Mouse (Mus musculus): ENCODE data around the gene Gm44579.

The Gm44579 gene

DNA sequence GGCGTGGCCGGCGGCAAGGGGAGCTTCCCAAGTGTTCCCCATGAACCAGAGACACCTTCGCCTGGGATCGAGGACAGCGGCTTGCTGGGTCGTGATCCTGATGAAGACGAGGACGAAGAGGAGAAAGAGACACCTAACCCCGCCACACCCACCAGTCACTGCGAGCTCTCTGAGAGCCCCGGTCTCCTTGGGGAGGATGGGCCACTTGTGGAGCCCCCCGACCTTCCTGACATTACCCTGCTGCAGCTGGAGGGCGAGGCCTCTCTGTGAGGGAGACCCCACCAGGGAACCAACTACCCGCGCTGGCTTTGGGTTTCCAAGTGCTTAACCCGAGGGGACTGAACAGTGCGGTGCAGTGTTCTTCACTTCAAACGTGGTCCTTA is 52.2 kb downstream of the Gm44579 start:
- no peak for DNase-seq (ENCODE audit: extremely low read depth, low read depth, low spot score)

- no peak for DNase-seq (ENCODE audit: extremely low read depth, low read depth, low spot score)
Measured at GRCm38 (mm10) chr15:98167645-98168621, 52.8 kb downstream of the Gm44579 start.

DNA sequence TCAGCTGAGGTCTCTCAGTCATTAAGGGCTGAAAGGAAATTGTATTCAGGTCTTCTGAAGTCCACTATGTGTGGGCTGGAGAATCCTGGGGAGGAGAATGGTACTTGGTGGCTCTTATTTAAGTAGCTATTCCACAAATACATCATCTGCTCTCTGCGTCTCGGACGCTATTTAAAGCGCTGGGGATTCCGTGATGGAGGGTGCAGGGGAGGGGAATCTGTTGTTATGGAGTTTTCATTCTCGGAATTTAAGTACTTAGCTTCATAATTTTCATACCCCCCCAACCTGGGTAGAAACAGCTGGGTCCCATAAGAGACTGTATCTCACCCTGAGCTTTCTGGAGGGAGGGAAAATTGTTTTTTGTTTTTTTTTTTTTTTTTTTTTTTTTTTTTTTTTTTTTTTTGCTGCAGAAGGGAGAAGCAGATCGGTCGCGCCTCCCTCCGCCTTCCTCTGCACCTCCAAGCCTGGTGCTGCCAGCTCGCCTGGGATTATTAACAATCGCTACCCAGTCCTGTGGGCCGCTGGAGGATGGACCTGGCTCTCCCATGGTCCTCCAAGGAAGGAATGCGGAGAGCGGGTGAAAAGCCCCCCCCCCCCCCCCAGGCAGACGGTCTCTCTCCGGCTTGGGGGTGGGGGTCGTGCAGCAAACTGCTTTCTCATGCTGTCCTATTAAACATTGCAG is 53.7 kb downstream of the Gm44579 start, which contains the start of gene Ccdc184:
TSS of gene Ccdc184 (plus strand) at position 196 of the 682 bp plus-strand sequence.
- no peak for DNase-seq (ENCODE audit: extremely low read depth, low read depth, low spot score)

- DNase-seq (ENCODE audit: extremely low read depth, low read depth, low spot score): no peak
Measured at GRCm38 (mm10) chr15:98165525-98165924, 55.3 kb downstream of the Gm44579 start, which contains the start of gene Asb8. Asb8 (minus strand) TSS chr15:98165625.

DNA sequence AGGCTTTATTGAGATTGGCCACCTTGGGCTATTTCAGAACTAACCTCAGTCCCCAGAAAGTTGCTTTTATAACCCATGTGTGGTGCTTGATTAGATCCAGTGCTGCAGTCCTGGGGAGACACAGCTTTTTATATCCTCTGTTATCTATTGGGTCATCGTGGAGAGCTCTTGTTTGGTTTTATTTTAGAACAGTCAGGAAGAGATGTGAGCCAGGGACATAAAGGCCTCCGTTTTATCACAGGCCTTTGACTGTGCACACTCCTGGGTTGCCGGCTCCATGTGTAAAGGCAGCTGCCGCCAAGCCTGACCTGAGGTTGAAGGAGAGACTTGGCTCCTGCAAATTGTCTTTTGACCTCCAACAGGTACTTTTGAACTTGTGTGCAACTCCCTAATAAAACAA is 58.2 kb downstream of the Gm44579 start:
- no peak for DNase-seq (ENCODE audit: extremely low read depth, low read depth, low spot score)

DNA sequence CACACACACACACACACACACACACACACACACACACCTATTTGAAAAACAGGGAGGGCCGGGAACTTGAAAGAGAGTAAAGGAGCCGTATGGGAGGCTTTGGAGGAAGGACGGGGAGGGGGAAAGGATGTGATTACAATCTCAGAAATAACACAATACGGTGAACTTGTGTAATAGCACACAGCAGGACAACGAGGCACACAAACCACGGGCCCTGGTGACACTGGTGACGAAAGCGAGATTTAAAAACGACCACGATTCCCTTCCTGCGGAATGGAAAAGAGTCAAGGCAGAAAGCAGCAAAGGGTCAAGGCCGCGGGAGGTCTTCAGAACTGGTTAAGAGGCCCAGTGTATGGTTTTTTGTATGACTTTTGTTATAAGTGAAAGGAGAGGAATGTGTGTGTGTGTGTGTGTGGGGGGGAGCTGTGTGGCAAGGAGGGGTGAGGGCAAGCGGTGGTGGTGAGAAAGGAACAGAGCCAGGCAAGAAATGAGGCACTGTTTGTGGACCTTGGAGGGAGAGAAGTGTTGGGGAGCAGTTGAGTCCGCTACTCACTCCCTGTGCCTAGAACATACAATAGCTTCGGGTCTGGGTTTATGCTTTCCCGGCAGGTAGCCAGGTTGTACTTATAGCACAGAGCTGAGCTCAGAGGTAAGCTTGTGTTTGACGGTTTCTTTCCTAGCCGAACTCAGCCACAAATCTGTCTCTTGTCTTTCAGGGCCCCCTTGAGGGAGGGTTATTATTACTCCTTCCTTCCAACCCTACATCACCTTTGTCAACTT is 59.6 kb downstream of the Gm44579 start:
- DNase-seq (ENCODE audit: extremely low read depth, low read depth, low spot score): no peak

GRCm38 (mm10) chr15:98157253-98157652 is 63.5 kb downstream of the Gm44579 start:
- no peak for DNase-seq (ENCODE audit: extremely low read depth, low read depth, low spot score)

- DNase-seq (ENCODE audit: extremely low read depth, low read depth, low spot score): no peak
Measured at GRCm38 (mm10) chr15:98155944-98156343, 64.8 kb downstream of the Gm44579 start.

DNA sequence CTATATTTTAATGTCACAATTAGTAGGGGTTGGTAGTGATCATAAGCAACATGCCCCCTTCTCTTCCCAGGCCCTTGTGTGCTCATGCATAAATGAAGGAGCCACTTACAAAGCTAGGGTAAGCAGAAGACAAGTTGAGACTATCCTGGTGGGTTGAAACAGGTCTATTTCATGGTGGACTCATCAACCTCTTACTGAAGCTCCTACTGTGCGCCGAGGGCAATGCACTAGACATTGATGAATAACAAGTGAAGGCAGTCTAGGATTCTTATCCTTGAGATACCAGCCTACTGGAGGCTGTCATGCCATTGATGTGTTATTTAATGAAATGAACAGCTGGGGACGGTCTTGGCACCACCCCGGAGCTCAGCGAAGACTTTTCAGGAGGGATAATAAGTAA is 65.5 kb downstream of the Gm44579 start:
- DNase-seq (ENCODE audit: extremely low read depth, low read depth, low spot score): no peak

DNA sequence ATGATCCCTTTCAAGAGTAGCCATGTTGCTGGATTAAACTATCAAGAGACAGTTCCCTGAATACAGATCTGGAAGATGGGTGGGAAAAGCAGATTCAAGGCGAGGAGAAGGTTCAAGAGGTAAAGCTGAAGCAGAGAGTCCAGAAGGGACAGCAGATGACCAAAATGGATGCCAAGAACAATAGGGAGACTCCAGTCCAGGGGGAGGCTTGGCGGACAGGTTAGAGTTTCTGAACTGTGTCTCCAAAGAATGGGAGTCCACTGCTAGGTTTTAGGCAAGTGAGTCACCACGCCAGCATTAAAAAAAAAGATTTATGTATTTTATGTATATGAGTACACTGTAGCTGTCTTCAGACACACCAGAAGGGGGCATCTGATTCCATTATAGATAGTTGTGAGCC is 66.1 kb downstream of the Gm44579 start:
- DNase-seq (ENCODE audit: extremely low read depth, low read depth, low spot score): no peak

GRCm38 (mm10) chr15:98154146-98154545 is 66.6 kb downstream of the Gm44579 start:
- no peak for DNase-seq (ENCODE audit: extremely low read depth, low read depth, low spot score)

- DNase-seq (ENCODE audit: extremely low read depth, low read depth, low spot score): no peak
Measured at GRCm38 (mm10) chr15:98153625-98154024, 67.2 kb downstream of the Gm44579 start.

DNA sequence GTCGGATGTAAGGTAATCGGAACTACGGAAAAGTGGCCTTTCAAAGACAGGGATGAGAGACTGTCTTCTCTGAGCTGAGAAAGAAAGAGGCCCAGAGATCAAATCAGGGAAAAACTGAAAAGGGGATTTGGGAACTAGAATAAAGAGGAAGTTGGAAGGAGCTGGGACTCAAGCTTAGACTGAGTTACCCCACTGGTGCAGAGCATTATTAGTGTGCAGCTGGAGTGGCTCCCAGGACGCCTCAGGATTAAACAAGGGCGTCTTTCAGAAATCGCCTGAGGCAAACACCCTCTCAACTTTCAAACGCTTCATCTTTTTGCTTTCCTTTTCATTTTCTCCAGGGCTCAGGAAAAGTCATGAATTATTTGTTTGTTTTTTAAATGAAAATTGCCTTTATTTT is 67.9 kb downstream of the Gm44579 start:
- DNase-seq (ENCODE audit: extremely low read depth, low read depth, low spot score): no peak

DNA sequence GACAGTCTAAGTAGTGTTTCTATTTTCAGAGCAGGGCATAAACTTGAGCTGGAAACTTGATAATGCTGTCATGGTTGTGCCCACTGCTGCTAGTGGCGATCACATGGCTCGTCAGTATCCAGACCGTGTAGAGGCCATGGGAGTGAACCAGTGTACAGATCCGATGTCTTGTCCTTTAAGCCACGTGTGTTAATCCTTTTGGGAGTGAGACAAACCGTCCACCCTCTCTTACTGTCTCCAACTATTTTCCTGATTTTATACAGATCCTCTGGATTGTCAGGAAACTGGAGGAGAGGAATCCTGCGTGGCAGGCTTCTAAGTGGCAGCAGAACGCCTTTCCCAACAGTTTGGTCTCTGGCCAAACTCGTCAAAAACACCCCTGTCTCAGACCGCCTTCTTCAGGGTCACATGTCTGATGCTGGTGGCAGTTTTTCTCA is 71.6 kb downstream of the Gm44579 start:
- DNase-seq (ENCODE audit: extremely low read depth, low read depth, low spot score): no peak

- DNase-seq (ENCODE audit: extremely low read depth, low read depth, low spot score): no peak
Measured at GRCm38 (mm10) chr15:98148356-98148755, 72.4 kb downstream of the Gm44579 start.

DNA sequence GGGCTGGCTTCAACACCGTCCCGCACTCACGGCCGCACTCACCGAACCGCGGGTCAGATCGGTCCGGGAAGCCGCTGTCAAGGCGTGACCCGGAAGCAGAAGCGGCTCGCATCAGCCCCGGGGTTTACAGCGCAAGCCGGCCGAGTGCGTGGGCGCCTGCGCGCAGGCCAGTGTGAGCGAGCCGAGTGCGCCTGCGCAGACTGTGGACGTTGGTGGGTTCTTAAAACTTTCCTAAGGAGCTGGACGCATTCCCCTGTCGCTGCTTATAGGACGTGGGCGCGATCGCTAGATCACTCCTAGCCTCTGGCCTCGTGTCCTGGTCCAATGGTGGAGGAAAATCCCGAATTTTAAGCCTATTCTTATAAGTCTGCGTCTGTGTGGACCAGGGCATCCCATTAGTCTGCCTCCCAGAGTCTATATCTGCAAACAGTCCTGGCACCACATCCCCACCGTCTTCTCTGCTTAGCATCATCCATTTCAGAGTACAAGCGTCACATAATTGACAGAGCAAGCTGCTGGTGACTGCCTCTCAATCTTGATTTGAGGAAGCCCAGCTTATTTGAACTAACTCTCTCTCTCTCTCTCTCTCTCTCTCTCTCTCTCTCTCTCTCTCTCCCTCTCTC is 75.1 kb downstream of the Gm44579 start:
- peak; percentile 28 for DNase-seq (ENCODE audit: extremely low read depth, low read depth, low spot score)

DNA sequence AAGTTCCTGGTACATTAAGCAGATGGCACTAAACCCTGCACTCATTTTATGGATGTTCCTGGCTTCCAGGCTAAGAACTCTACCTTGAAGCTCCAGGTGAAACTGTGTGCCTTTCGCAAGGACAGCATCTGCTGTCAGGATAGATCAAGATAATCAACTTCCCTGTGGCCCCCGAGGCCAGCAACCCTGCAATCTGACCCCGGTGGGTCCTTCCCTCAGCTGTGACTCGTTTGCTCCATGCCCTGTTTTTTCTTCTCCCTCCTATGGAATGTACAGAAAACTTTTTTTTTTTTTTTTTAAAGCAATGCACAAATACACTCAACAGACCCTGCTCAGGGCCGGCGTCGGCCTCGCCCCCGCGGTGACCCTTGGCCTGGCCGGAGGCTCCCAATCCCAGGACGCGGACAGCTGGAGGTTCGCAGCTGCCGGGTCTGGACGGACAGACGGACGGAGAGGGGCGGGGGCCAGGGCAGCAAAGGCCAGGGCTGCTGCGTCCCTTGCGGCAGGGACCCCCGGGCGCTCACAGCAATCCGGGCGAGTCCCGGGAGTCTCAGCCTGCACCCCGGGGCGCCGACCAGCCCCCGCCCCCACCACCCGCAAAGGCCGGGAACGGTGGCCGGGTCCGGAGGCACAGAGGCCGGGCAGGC is 75.8 kb downstream of the Gm44579 start:
- peak; percentile 68 for DNase-seq (ENCODE audit: extremely low read depth, low read depth, low spot score)

GRCm38 (mm10) chr15:98142515-98142914 is 78.3 kb downstream of the Gm44579 start:
- no peak for DNase-seq (ENCODE audit: extremely low read depth, low read depth, low spot score)

GRCm38 (mm10) chr15:98140809-98141208 is 80.0 kb downstream of the Gm44579 start:
- no peak for DNase-seq (ENCODE audit: extremely low read depth, low read depth, low spot score)

DNA sequence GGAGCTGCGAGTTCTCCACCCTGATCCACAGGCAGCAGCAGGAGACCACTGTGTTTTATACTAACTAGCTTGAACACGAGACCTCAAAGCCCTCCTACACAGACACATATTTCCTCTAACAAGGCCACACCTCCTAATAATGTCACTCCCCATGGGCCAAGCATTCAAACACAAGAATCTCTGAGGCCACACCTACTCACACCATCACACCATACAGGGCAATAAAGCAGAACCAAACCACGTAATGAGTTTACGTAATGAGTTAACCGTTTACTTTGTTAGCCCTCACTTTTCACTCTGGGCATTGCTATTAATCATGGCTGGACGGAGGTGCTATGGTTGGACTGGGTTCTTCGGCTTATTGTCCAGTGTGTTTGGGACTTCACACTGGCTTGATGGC is 81.0 kb downstream of the Gm44579 start:
- peak; percentile 45 for DNase-seq (ENCODE audit: extremely low read depth, low read depth, low spot score)
